Mouse (Mus musculus): ENCODE results near the gene Gm20772. TPM values are rescaled to one million over a fixed set of nuclear protein-coding genes. Genes with fewer than 3 reads are reported as not detected.
"Not testable (repeated sequence)": the region's sequence is repeated elsewhere in the genome, so short reads cannot be mapped to it uniquely, and the experiment has no call there.

Gene Gm20772
- total RNA-seq (2021), result not detected

GRCm38 (mm10) chrY:17874441-17874840, at the start of gene Gm20772, which contains the start of gene Gm20831:
Gm20772 (plus strand) TSS chrY:17874741.
Gm20831 (plus strand) TSS chrY:17874741.
- intact Hi-C loops (cut with DNase I); DNase-seq (ENCODE audit: low spot score in 2 of 2): not testable (repeated sequence)

- intact Hi-C loops (cut with DNase I); DNase-seq (ENCODE audit: low spot score in 2 of 2): not testable (repeated sequence)
Measured at GRCm38 (mm10) chrY:17846166-17846565, 28.4 kb upstream of the Gm20772 start, which contains the start of gene Gm21904. Gm21904 (minus strand) TSS chrY:17846266.

Other genes with a start within 250 kb of the Gm20772 start
- gene Gm21904, start 28.5 kb upstream of the Gm20772 start, total RNA-seq (2021), result not detected
- not detected for gene Gm20831, start within 50 bp of the Gm20772 start, total RNA-seq (2021)
- not detected for gene Srsy, start 62.6 kb downstream of the Gm20772 start, total RNA-seq (2021)
- not detected for gene Gm21764, start 187.1 kb downstream of the Gm20772 start, total RNA-seq (2021)
- not detected for gene Ssty1, start 214.4 kb downstream of the Gm20772 start, total RNA-seq (2021)